Mouse (Mus musculus): ENCODE results near the gene Fem1a. TPM values are rescaled to one million over a fixed set of nuclear protein-coding genes. Genes with fewer than 3 reads are reported as not detected.

Gene Fem1a
- total RNA-seq, 1 experiment from 2014 or later: 17.1 TPM

- ATAC-seq (replicated peaks; ENCODE audit: low read depth, poor library complexity, severe bottlenecking): peak; percentile 92
These were observed 20.3 kb downstream of the Fem1a start, which contains the start of gene Ticam1 for GRCm38 (mm10) chr17:56276643-56277566. Gene Ticam1 (minus strand): TSS chr17:56276786.

- ATAC-seq (replicated peaks; ENCODE audit: low read depth, poor library complexity, severe bottlenecking): no peak
These were observed 20.9 kb downstream of the Fem1a start for GRCm38 (mm10) chr17:56277567-56277893.

- ATAC-seq (replicated peaks; ENCODE audit: low read depth, poor library complexity, severe bottlenecking): no peak
These were observed 21.7 kb downstream of the Fem1a start for GRCm38 (mm10) chr17:56278340-56278739.

- ATAC-seq (replicated peaks; ENCODE audit: low read depth, poor library complexity, severe bottlenecking): no peak
These were observed 23.0 kb downstream of the Fem1a start for GRCm38 (mm10) chr17:56279481-56280155.

- ATAC-seq (replicated peaks; ENCODE audit: low read depth, poor library complexity, severe bottlenecking): no peak
These were observed 24.6 kb downstream of the Fem1a start for GRCm38 (mm10) chr17:56281193-56281592.

- no peak for ATAC-seq (replicated peaks; ENCODE audit: low read depth, poor library complexity, severe bottlenecking)
These were observed 26.2 kb downstream of the Fem1a start for GRCm38 (mm10) chr17:56282802-56283201.

- ATAC-seq (replicated peaks; ENCODE audit: low read depth, poor library complexity, severe bottlenecking): peak; percentile 76
These were observed 26.7 kb downstream of the Fem1a start for GRCm38 (mm10) chr17:56283316-56283715.

- ATAC-seq (replicated peaks; ENCODE audit: low read depth, poor library complexity, severe bottlenecking): no peak
These were observed 29.4 kb downstream of the Fem1a start for GRCm38 (mm10) chr17:56285995-56286394.

GRCm38 (mm10) chr17:56287830-56288229 lies 31.2 kb downstream of the Fem1a start:
- ATAC-seq (replicated peaks; ENCODE audit: low read depth, poor library complexity, severe bottlenecking): no peak

GRCm38 (mm10) chr17:56288866-56289265 lies 32.3 kb downstream of the Fem1a start:
- no peak for ATAC-seq (replicated peaks; ENCODE audit: low read depth, poor library complexity, severe bottlenecking)

GRCm38 (mm10) chr17:56289371-56290331 lies 33.0 kb downstream of the Fem1a start:
- peak; percentile 10 for ATAC-seq (replicated peaks; ENCODE audit: low read depth, poor library complexity, severe bottlenecking)

GRCm38 (mm10) chr17:56290388-56291170 lies 34.0 kb downstream of the Fem1a start:
- ATAC-seq (replicated peaks; ENCODE audit: low read depth, poor library complexity, severe bottlenecking): peak; percentile 64

GRCm38 (mm10) chr17:56291171-56291511 lies 34.5 kb downstream of the Fem1a start:
- ATAC-seq (replicated peaks; ENCODE audit: low read depth, poor library complexity, severe bottlenecking): peak; percentile 84

- ATAC-seq (replicated peaks; ENCODE audit: low read depth, poor library complexity, severe bottlenecking): no peak
These were observed 35.3 kb downstream of the Fem1a start for GRCm38 (mm10) chr17:56291826-56292475.

GRCm38 (mm10) chr17:56292531-56293222 lies 36.1 kb downstream of the Fem1a start, which contains the start of gene Plin3:
Gene Plin3 (minus strand): TSS chr17:56292873.
- ATAC-seq (replicated peaks; ENCODE audit: low read depth, poor library complexity, severe bottlenecking): no peak

- ATAC-seq (replicated peaks; ENCODE audit: low read depth, poor library complexity, severe bottlenecking): no peak
These were observed 36.7 kb downstream of the Fem1a start for GRCm38 (mm10) chr17:56293291-56293690.

- ATAC-seq (replicated peaks; ENCODE audit: low read depth, poor library complexity, severe bottlenecking): no peak
These were observed 37.6 kb downstream of the Fem1a start for GRCm38 (mm10) chr17:56294241-56294640.

- ATAC-seq (replicated peaks; ENCODE audit: low read depth, poor library complexity, severe bottlenecking): no peak
These were observed 39.6 kb downstream of the Fem1a start for GRCm38 (mm10) chr17:56296201-56296600.
